8 mouse cellular contexts compared by ENCODE assay signal in genomic region chr6:70792644-70793043, GRCm38 (mm10). TPM values are rescaled to one million over a fixed set of nuclear protein-coding genes. Genes with fewer than 3 reads are reported as not detected.
DNase-seq lines count a peak whose midpoint lies in the region; ATAC-seq and TF ChIP-seq lines count a peak whose summit lies in the region.

No protein-coding gene starts in this region.

- DNase-seq in heart, adult 2 months = no peak
- no peak for DNase-seq in heart, adult 8-10 months (ENCODE audit: low spot score)
- no peak for DNase-seq in urinary bladder, postnatal 14 days (ENCODE audit: low spot score)
- DNase-seq in cerebellum, adult 8-10 months = no peak

- H3K27ac ChIP-seq in heart, adult 2 months = peak overlapping the region; percentile 84
- no peak overlapping the region for H3K27ac ChIP-seq in forebrain, embryonic 13.5 days
- H3K27ac ChIP-seq in limb, embryonic 12.5 days = no peak overlapping the region
- H3K27ac ChIP-seq in neural tube, embryonic 14.5 days (ENCODE audit: low read depth, low read length) = no peak overlapping the region

- H3K36me3 ChIP-seq in heart, adult 2 months (ENCODE audit: control insufficient read depth, insufficient read depth, low read length) = no peaks in the 10 kb centered on the region
- 0 out of 2 replicates have a peak, but pooled peaks cover 11% of the 10 kb centered on the region for H3K36me3 ChIP-seq in E14TG2a.4 (ENCODE audit: insufficient read depth, low read length)
- peaks cover 13% of the 10 kb centered on the region; the same call in 1 of the 2 replicates for H3K36me3 ChIP-seq in forebrain, embryonic 13.5 days (ENCODE audit: poor library complexity, severe bottlenecking)
- H3K36me3 ChIP-seq in limb, embryonic 12.5 days = peaks cover 5% of the 10 kb centered on the region; the same call in 1 of the 2 replicates
- no peaks in the 10 kb centered on the region for H3K36me3 ChIP-seq in neural tube, embryonic 14.5 days (ENCODE audit: control insufficient read depth, insufficient read depth, low read length)

- H3K27me3 ChIP-seq in heart, adult 2 months (ENCODE audit: control insufficient read depth, insufficient read depth, low read length) = no peaks in the 10 kb centered on the region
- no peaks in the 10 kb centered on the region for H3K27me3 ChIP-seq in E14TG2a.4 (ENCODE audit: insufficient read depth, low read length)
- no peaks in the 10 kb centered on the region for H3K27me3 ChIP-seq in forebrain, embryonic 13.5 days
- H3K27me3 ChIP-seq in limb, embryonic 12.5 days = no peaks in the 10 kb centered on the region
- no peaks in the 10 kb centered on the region for H3K27me3 ChIP-seq in neural tube, embryonic 14.5 days (ENCODE audit: control insufficient read depth, insufficient read depth, low read length)

- WGBS in heart, adult 2 months = 42% methylated on average over 8 of the region's 8 CpGs
- 43% methylated on average over 8 of the region's 8 CpGs for WGBS in forebrain, embryonic 13.5 days
- WGBS in limb, embryonic 12.5 days = 40% methylated on average over 8 of the region's 8 CpGs
- WGBS in neural tube, embryonic 14.5 days = 40% methylated on average over 8 of the region's 8 CpGs

- H3K4me2 ChIP-seq in forebrain, embryonic 13.5 days = peak overlapping the region; percentile 81
- H3K4me2 ChIP-seq in limb, embryonic 12.5 days = peak overlapping the region; percentile 81
- peak overlapping the region; percentile 67 for H3K4me2 ChIP-seq in neural tube, embryonic 14.5 days (ENCODE audit: low read depth, low read length)

- no peak overlapping the region; the same call in 1 of the 2 replicates for H3K9ac ChIP-seq in heart, adult 2 months (ENCODE audit: low read depth, low read length)
- H3K9ac ChIP-seq in forebrain, embryonic 13.5 days = peak overlapping the region; percentile 80
- H3K9ac ChIP-seq in limb, embryonic 12.5 days (replicated peaks) = peak overlapping the region; percentile 51
- peak overlapping the region; percentile 37 for H3K9ac ChIP-seq in neural tube, embryonic 14.5 days (replicated peaks; ENCODE audit: low read depth, low read length)

- peak overlapping the region; percentile 71 for H3K4me3 ChIP-seq in heart, adult 2 months
- peak overlapping the region; percentile 86 for H3K4me3 ChIP-seq in E14TG2a.4 (replicated peaks; ENCODE audit: low read length)
- H3K4me3 ChIP-seq in forebrain, embryonic 13.5 days = peak overlapping the region; percentile 79
- peak overlapping the region; percentile 65 for H3K4me3 ChIP-seq in limb, embryonic 12.5 days (replicated peaks)
- peak overlapping the region; percentile 75 for H3K4me3 ChIP-seq in neural tube, embryonic 14.5 days (ENCODE audit: low read depth, low read length)

- peak; percentile 17 for ATAC-seq in forebrain, embryonic 13.5 days
- ATAC-seq in limb, embryonic 12.5 days (ENCODE audit: insufficient number of reproducible peaks, insufficient read depth, low FRiP score, low TSS enrichment, low read depth) = no peak
- peak; percentile 22 for ATAC-seq in neural tube, embryonic 14.5 days (ENCODE audit: low read depth)

- no peak for TF ChIP-seq CTCF in heart, adult 2 months (IDR thresholded peaks at IDR 0.05)
- no peak for TF ChIP-seq CTCF in E14TG2a.4 (conservative IDR thresholded peaks at IDR 0.05; ENCODE audit: low read length)

- no peaks in the 10 kb centered on the region for H3K79me2 ChIP-seq in heart, adult 2 months (replicated peaks; ENCODE audit: control insufficient read depth, insufficient read depth, low read length)

- no peak for TF ChIP-seq POLR2A in heart, adult 2 months (IDR thresholded peaks at IDR 0.05; ENCODE audit: insufficient read depth, low read depth, low read length)

- no peak for TF ChIP-seq EP300 in heart, adult 2 months (IDR thresholded peaks at IDR 0.05; ENCODE audit: insufficient read depth, low read depth, low read length)

- H3K9me3 ChIP-seq in E14TG2a.4 (ENCODE audit: low read length) = peaks cover 11% of the 10 kb centered on the region
- no peaks in the 10 kb centered on the region for H3K9me3 ChIP-seq in forebrain, embryonic 13.5 days (replicated peaks)
- H3K9me3 ChIP-seq in limb, embryonic 12.5 days = no peaks in the 10 kb centered on the region
- H3K9me3 ChIP-seq in neural tube, embryonic 14.5 days (ENCODE audit: control insufficient read depth, low read length) = no peaks in the 10 kb centered on the region

- peaks cover 6% of the 10 kb centered on the region for H3K4me1 ChIP-seq in heart, adult 2 months (ENCODE audit: control insufficient read depth, insufficient read depth, low read length)
- peaks cover 56% of the 10 kb centered on the region for H3K4me1 ChIP-seq in E14TG2a.4 (replicated peaks; ENCODE audit: low read depth, low read length)
- peaks cover 22% of the 10 kb centered on the region for H3K4me1 ChIP-seq in forebrain, embryonic 13.5 days
- H3K4me1 ChIP-seq in limb, embryonic 12.5 days (replicated peaks) = peaks cover 20% of the 10 kb centered on the region
- H3K4me1 ChIP-seq in neural tube, embryonic 14.5 days (ENCODE audit: control insufficient read depth, insufficient read depth, low read length) = peaks cover 14% of the 10 kb centered on the region

- intact Hi-C loops in heart, adult 2 months (cut with DNase I) = no loop called here

RNA-seq across cellular contexts. Expression of gene Rpia, which starts 0.6 kb away (rescaled TPM):
- 10 to 100 TPM; 12.9 to 15.2 TPM for total RNA-seq in heart, adult 2 months (2021)
- polyA plus RNA-seq in heart, adult 2 months (2012; rRNA removed) = 6.6 and 12.4 TPM in 2 replicates
- total RNA-seq in heart, adult 8-10 months (2022) = 10 to 100 TPM; 11.6 to 15.0 (median 13.4) TPM
- polyA plus RNA-seq in forebrain, embryonic 13.5 days (2015; fragmentation: Nextera tagmentation; extraction: Ambion mirVana) = 3.4 and 4.2 TPM in 2 replicates
- 3.5 TPM in 2 replicates for polyA plus RNA-seq in limb, embryonic 12.5 days (2016; fragmentation: Nextera tagmentation; extraction: Ambion mirVana)
- 3.2 and 4.5 TPM in 2 replicates for polyA plus RNA-seq in neural tube, embryonic 14.5 days (2014; fragmentation: Nextera tagmentation; extraction: Ambion mirVana)

RNA-seq across cellular contexts. Expression of gene Eif2ak3, which starts 51.7 kb away (rescaled TPM):
- total RNA-seq in heart, adult 2 months (2021) = 1 to 10 TPM; 8.4 to 8.5 TPM
- 4.0 and 6.9 TPM in 2 replicates for polyA plus RNA-seq in heart, adult 2 months (2012; rRNA removed)
- 1 to 10 TPM; 6.3 to 8.9 (median 7.6) TPM for total RNA-seq in heart, adult 8-10 months (2022)
- 12.4 and 12.6 TPM in 2 replicates for polyA plus RNA-seq in forebrain, embryonic 13.5 days (2015; fragmentation: Nextera tagmentation; extraction: Ambion mirVana)
- polyA plus RNA-seq in limb, embryonic 12.5 days (2016; fragmentation: Nextera tagmentation; extraction: Ambion mirVana) = 13.0 and 13.6 TPM in 2 replicates
- 12.4 and 15.7 TPM in 2 replicates for polyA plus RNA-seq in neural tube, embryonic 14.5 days (2014; fragmentation: Nextera tagmentation; extraction: Ambion mirVana)
